Mouse (Mus musculus) intestine, embryonic 16.5 days (tissue): Measurements from ENCODE around the gene Prkar1b. TPM values are rescaled to one million over a fixed set of nuclear protein-coding genes. Genes with fewer than 3 reads are reported as not detected.

Experiments used
- ATAC-seq: fragments of 200-750 bp; cut with Nextera tagmentation; 2 replicates; pipeline ENCODE4 v1.8.0; 2017; ENCODE audit warnings: moderate TSS enrichment, moderate library complexity
- H3K27ac ChIP-seq: fragments of 300-500 bp; sonication (generic); 2 replicates; pipeline ENCODE4 v1.5.1; 2014; ENCODE audit warnings: mild to moderate bottlenecking, low read length
- H3K27me3 ChIP-seq: fragments of 300-500 bp; sonication (generic); replicated peaks from 2 replicates; pipeline ENCODE4 v1.6.1; 2014; ENCODE audit warnings: low read length, control low read depth, mixed read lengths; ENCODE audit not compliant: control insufficient read depth, insufficient read depth
- H3K36me3 ChIP-seq: fragments of 300-500 bp; sonication (generic); 2 replicates; pipeline ENCODE4 v1.6.1; 2014; ENCODE audit warnings: low read length, control low read depth; ENCODE audit not compliant: control insufficient read depth, insufficient read depth
- H3K4me1 ChIP-seq: fragments of 300-500 bp; sonication (generic); 2 replicates; pipeline ENCODE4 v1.6.1; 2014; ENCODE audit warnings: low read length, control low read depth, mixed read lengths; ENCODE audit not compliant: control insufficient read depth, insufficient read depth
- H3K4me2 ChIP-seq: fragments of 300-500 bp; sonication (generic); 2 replicates; pipeline ENCODE4 v1.6.1; 2014; ENCODE audit warnings: low read depth, low read length, control low read depth
- H3K4me3 ChIP-seq: fragments of 300-500 bp; sonication (generic); 2 replicates; pipeline ENCODE4 v1.5.1; 2014; ENCODE audit warnings: mild to moderate bottlenecking, low read length
- H3K9ac ChIP-seq: fragments of 300-500 bp; sonication (generic); 2 replicates; pipeline ENCODE4 v1.6.1; 2014; ENCODE audit warnings: low read depth, low read length
- H3K9me3 ChIP-seq: fragments of 300-500 bp; sonication (generic); 2 replicates; pipeline ENCODE4 v1.6.1; 2016; ENCODE audit warnings: low read length, control low read depth; ENCODE audit not compliant: control insufficient read depth
- WGBS: fragments of 180-500 bp; shearing (Covaris S2); extraction: QIAGEN DNeasy Blood & Tissue Kit; methylation state at CpG from one replicate; pipeline ENCODE4 v1.1.7; 2014; 5-methylcytosine and 5-hydroxymethylcytosine counted together
- polyA plus RNA-seq: library from polyadenylated mRNA; unstranded; fragments of >200 nt; fragmentation: Nextera tagmentation; extraction: Ambion mirVana; gene quantifications from 2 replicates; pipeline ENCODE4 v1.2.1, GENCODE M21; 2015

Prkar1b gene
- polyA plus RNA-seq, 1 experiment from 2014 or later, result 23.6 TPM

DNA sequence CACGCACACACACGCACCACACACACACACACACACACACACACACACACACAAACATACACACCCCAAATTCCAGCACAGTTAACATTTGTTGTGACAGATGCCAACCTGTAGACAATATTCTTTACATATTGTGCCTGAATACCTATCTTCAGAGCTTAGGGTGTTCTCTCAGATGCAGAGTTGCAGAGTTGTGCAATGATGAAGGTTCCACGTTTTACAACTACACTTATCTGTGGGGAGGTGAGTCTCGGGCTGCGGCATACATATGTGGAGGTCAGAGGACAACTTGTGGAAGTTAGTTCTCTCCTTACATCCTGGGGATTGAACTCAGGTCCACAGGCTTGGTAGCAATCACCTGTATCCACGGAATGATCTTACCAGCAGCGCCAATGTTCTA is 34.3 kb downstream of the Prkar1b start:
- H3K36me3 ChIP-seq, result no peaks in the 10 kb centered on the region
- no peak overlapping the region for H3K9ac ChIP-seq
- no peak overlapping the region for H3K4me3 ChIP-seq
- H3K27ac ChIP-seq, result no peak overlapping the region
- H3K4me1 ChIP-seq, result peaks cover 7% of the 10 kb centered on the region
- 85% methylated on average over 7 of the region's 7 CpGs for WGBS
- no peaks in the 10 kb centered on the region for H3K9me3 ChIP-seq
- ATAC-seq, result peak; percentile 69
- no peak overlapping the region for H3K4me2 ChIP-seq
- H3K27me3 ChIP-seq, result no peaks in the 10 kb centered on the region

DNA sequence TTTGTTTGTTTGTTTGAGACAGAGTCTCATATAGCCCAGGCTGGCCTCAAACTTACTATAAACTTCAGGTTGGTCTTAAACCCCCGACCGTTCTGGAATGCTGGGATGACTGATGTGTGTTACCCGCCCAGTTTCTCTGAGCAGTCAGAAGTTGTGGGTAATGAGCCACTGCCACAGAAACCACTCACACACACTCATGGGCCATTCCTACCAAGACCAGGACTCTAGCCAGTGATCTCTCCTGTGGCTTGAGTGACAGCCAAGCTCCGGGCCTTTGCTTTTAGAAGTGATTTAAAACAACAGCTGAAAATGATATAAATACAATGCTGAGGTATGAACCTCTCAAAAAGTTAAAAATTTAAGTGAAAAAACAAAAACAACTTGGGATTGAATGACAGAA is 34.9 kb downstream of the Prkar1b start:
- H3K4me1 ChIP-seq, result peaks cover 7% of the 10 kb centered on the region
- H3K9ac ChIP-seq, result no peak overlapping the region
- 78% methylated on average over 4 of the region's 4 CpGs for WGBS
- no peak overlapping the region for H3K4me3 ChIP-seq
- no peak for ATAC-seq
- H3K27ac ChIP-seq, result no peak overlapping the region
- no peaks in the 10 kb centered on the region for H3K9me3 ChIP-seq
- no peak overlapping the region for H3K4me2 ChIP-seq
- H3K36me3 ChIP-seq, result no peaks in the 10 kb centered on the region
- no peaks in the 10 kb centered on the region for H3K27me3 ChIP-seq

DNA sequence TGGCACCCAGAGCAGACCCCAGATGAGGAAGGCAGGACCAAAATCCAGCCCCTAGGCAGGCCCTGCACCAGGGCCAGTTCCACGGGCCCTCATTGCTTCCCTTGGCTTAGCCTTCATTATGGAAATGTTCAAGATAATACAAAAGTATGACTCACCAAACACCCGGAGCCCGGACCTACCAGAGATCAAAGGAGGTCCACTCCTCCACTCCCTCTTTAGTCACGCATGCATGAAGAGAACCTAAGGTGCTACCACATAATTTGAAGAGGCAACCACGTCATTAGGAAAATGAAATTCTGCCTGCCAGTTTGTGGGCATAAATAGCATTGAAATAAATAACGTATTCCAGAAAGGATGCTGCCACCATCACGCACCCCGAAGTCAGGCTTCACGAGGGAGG is 37.4 kb downstream of the Prkar1b start:
- no peaks in the 10 kb centered on the region for H3K27me3 ChIP-seq
- H3K9me3 ChIP-seq, result no peaks in the 10 kb centered on the region
- H3K4me2 ChIP-seq, result no peak overlapping the region
- ATAC-seq, result no peak
- H3K36me3 ChIP-seq, result no peaks in the 10 kb centered on the region
- no peak overlapping the region for H3K27ac ChIP-seq
- WGBS, result 78% methylated on average over 9 of the region's 9 CpGs
- H3K4me1 ChIP-seq, result no peaks in the 10 kb centered on the region; the same call in 1 of the 2 replicates
- no peak overlapping the region for H3K9ac ChIP-seq
- H3K4me3 ChIP-seq, result no peak overlapping the region

DNA sequence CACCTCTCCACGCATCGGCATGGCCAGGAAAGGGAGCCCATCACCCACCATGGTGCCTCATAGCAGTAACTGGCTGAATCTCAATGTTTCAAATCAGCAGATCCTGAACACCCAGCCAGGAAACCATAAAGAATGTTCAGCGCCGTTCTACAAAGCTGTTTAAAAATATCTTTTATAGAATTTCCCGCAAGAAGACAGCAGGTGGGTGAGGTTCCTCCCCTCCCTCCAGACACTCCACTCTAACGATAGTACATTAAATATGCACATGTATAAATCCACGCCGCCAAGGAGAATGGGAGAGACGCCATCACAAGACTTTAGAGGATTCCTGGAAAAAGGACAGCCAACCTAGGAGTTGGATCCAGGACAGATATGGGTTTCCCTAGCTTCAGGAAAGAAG is 37.8 kb downstream of the Prkar1b start:
- WGBS, result 69% methylated on average over 9 of the region's 9 CpGs
- H3K9me3 ChIP-seq, result no peaks in the 10 kb centered on the region
- H3K27ac ChIP-seq, result no peak overlapping the region
- H3K27me3 ChIP-seq, result no peaks in the 10 kb centered on the region
- H3K9ac ChIP-seq, result no peak overlapping the region
- no peaks in the 10 kb centered on the region; the same call in 1 of the 2 replicates for H3K4me1 ChIP-seq
- H3K4me2 ChIP-seq, result no peak overlapping the region
- H3K4me3 ChIP-seq, result no peak overlapping the region
- ATAC-seq, result no peak
- no peaks in the 10 kb centered on the region for H3K36me3 ChIP-seq

DNA sequence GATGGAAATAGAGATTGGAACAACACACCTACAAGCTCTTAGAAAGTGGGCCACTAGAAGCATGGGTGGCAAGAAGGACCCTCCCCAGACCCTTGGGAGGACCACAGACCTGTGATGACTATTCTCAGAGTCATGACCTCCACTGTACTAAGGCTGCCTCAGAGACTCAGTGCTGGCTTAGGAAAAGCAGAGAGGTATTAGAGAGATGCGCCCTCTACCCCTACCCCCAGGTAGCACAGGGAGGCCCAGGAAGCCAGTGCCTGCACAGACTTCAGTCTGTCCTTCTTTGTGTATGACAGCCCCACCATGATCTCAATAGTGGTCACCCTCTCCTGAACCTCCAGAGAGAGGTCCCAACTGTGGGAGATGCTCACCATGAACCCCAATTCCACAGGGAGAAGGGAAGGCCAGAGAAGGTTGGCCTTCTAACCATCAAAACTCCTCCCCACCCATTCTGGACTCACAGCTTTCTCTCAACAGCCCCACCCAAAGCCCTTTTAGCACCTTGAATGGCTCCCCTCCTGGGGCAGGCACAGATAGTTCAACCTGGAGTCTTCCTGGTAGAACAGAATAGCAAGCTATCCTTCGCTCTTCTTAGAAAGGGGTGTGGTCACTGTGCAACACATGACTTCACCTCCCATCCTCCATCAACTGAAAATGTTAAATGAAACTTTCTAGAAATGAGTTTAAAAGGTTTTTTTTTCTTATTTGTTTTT is 39.5 kb downstream of the Prkar1b start:
- Histone ChIP-seq H3K27me3 (no peaks in the 10 kb centered on the region), H3K4me1 (no peaks in the 10 kb centered on the region; the same call in 1 of the 2 replicates), H3K4me2 (no peak overlapping the region), H3K9me3 (no peaks in the 10 kb centered on the region), H3K9ac (no peak overlapping the region), H3K27ac (no peak overlapping the region), H3K4me3 (no peak overlapping the region), H3K36me3 (no peaks in the 10 kb centered on the region; the same call in 1 of the 2 replicates)
- WGBS, result 95% methylated on average over 2 of the region's 2 CpGs
- ATAC-seq, result no peak

DNA sequence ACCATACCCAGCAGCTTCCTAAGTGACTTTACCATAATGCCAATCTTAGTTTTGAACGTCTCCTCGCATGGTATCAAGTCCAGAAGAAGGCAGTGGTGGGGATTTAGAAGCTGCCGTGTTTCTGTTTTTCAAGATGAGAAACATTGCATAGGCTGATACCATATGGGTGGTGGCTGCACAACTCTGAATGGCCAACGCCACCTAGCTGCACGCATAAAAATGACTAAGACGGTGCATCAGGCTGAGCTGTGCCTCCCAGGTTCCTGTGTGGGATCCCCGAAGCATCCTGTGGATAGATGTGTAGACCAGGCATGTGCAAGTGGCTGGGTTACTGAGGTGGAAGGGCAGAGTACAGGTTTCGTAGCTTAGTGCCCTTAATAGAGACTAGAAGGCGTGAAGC is 42.0 kb downstream of the Prkar1b start:
- Histone ChIP-seq H3K27me3 (no peaks in the 10 kb centered on the region), H3K4me1 (no peaks in the 10 kb centered on the region; the same call in 1 of the 2 replicates), H3K4me2 (no peak overlapping the region), H3K9me3 (no peaks in the 10 kb centered on the region), H3K27ac (no peak overlapping the region), H3K9ac (no peak overlapping the region), H3K4me3 (no peak overlapping the region), H3K36me3 (peaks cover 5% of the 10 kb centered on the region; the same call in 1 of the 2 replicates)
- 67% methylated on average over 9 of the region's 9 CpGs for WGBS
- ATAC-seq, result 0 out of 2 replicates have a peak, but pooled peaks have one; percentile 36

DNA sequence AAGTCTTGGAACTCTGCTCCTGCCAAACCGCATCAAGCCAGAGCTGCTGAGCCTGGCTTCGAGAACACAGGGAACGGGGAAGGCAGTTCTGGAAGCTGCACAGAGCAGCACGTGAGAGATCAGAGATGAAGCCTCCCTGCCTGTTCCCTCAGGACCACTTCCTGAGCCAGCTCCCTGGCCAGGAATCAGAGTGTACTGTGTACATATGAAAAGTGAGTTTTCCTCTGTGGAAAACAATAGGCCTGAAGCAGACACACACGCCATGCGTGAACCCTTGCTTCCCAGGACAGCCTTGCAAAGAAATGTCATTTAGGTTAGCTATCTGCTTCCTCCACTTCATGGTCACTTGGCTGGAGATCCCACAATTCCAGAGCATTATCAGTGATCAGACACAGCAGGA is 48.0 kb downstream of the Prkar1b start:
- no peaks in the 10 kb centered on the region for H3K27me3 ChIP-seq
- H3K9me3 ChIP-seq, result peaks cover 5% of the 10 kb centered on the region; the same call in 1 of the 2 replicates
- no peak overlapping the region for H3K9ac ChIP-seq
- H3K4me3 ChIP-seq, result no peak overlapping the region
- no peak overlapping the region for H3K27ac ChIP-seq
- 63% methylated on average over 6 of the region's 6 CpGs for WGBS
- peaks cover 5% of the 10 kb centered on the region; the same call in 1 of the 2 replicates for H3K36me3 ChIP-seq
- no peak for ATAC-seq
- peaks cover 14% of the 10 kb centered on the region for H3K4me1 ChIP-seq
- H3K4me2 ChIP-seq, result no peak overlapping the region

DNA sequence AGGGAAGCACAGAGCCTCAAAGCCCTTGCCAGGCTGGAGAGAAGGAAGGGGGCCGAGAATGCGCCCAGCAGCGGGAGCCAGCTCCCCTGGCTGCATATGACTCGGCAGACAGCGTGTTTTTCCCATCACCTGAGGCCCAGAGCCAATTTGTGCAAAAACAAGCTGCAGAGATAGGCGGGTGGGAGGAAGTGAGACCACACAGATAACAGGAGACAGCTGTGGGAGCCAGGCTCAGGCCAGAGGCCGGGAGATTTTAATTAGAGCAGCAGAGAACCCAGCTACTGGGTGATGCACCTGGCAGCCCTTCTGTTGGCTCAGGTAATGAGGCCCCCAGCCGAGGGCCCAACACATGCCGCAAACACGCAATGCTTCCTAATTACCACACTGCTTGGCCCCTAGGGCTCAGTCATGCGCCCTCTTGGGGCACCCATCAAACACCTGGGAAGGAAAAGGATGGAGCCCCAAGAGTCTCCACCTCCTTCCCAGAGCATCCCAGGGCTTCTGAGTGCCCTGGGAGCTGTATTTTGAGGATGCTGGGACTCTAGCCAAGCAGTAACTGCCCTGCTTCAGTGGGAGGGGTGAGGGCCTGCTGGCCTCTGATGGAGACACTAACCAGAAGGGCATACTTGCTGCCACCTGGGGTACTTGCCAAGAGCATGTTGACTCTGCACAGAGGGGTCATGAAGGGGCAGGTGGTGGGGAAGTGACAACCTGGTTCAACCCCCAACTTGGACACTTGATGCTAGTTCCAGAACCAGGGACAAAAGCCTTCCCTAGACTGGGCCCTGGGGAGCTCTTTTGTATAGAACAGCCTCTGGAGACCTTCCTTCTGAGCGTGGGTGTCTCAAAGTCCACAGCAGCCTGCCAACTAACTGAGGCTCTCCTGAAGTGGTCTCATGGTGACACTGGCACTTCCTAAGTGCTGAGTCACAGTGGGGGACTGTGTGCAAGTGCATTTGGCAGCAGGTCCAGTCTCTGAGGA is 50.5 kb downstream of the Prkar1b start:
- Histone ChIP-seq H3K9ac (no peak overlapping the region), H3K36me3 (0 out of 2 replicates have a peak, but pooled peaks cover 5% of the 10 kb centered on the region), H3K4me3 (no peak overlapping the region), H3K27ac (no peak overlapping the region), H3K9me3 (peaks cover 5% of the 10 kb centered on the region; the same call in 1 of the 2 replicates), H3K4me1 (peaks cover 17% of the 10 kb centered on the region), H3K27me3 (no peaks in the 10 kb centered on the region), H3K4me2 (no peak overlapping the region)
- 41% methylated on average over 12 of the region's 12 CpGs for WGBS
- ATAC-seq, result 0 out of 2 replicates have a peak, but pooled peaks have one; percentile 13
